ENCODE assay signal across 27 mouse cellular contexts in the genomic region with DNA sequence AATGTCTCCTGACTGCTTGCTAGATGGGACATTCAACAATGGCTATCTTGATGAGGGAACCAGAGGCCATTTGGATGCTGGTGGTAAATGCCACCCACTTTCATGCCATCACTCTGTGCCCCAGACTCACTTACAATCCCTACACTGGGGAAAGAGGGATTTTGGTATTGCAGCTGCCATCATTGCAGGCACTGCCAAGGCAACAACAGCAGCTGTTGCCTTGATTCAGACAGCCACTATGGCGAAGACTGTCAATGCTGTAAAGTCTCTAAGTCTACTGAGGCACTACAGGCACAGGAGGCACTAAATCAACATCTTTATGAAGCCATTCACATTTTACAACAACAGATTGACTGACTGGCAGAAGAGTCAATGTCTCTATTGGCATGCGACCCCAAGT.
"Had no signal": no experiment of that assay in that cellular context is flagged by ENCODE, and none has a peak within 500 bp of the region (broad histone marks: within the 10 kb centered on the region; RNA-seq: fewer than 3 reads in every experiment).

No protein-coding gene starts in this region.

- H3K36me3 ChIP-seq: midbrain, embryonic 15.5 days had no signal

- H3K4me2 ChIP-seq: limb, embryonic 12.5 days; limb, embryonic 13.5 days; limb, embryonic 15.5 days; liver, embryonic 11.5 days; liver, embryonic 12.5 days; liver, embryonic 13.5 days; liver, embryonic 15.5 days; lung, embryonic 14.5 days; lung, embryonic 15.5 days; midbrain, embryonic 11.5 days; midbrain, embryonic 12.5 days; midbrain, embryonic 13.5 days; midbrain, embryonic 15.5 days; neural tube, embryonic 12.5 days had no signal

- H3K4me3 ChIP-seq: limb, embryonic 10.5 days; limb, embryonic 12.5 days; limb, embryonic 13.5 days; limb, embryonic 15.5 days; liver, embryonic 12.5 days; liver, embryonic 13.5 days; liver, embryonic 15.5 days; lung, embryonic 15.5 days; megakaryocyte, embryonic 14.5 days; midbrain, embryonic 10.5 days; midbrain, embryonic 12.5 days; midbrain, embryonic 13.5 days; midbrain, embryonic 15.5 days; neural tube, embryonic 12.5 days had no signal

- H3K27me3 ChIP-seq: limb, embryonic 12.5 days; limb, embryonic 13.5 days; limb, embryonic 15.5 days; liver, embryonic 12.5 days; liver, embryonic 13.5 days; liver, embryonic 15.5 days; lung, embryonic 15.5 days; megakaryocyte, embryonic 14.5 days; midbrain, embryonic 12.5 days; midbrain, embryonic 13.5 days; midbrain, embryonic 15.5 days; neural tube, embryonic 12.5 days had no signal

- DNase-seq: left cerebral cortex, postnatal 4 days; liver; liver, embryonic 13.5 days; liver, postnatal 0 days; lung, adult 18-20 months; lung, adult 2 months; lung, embryonic 14.5 days; lung, postnatal 10 days; lung, postnatal 14 days; lung, postnatal 36 days; lung, postnatal 4 days; midbrain, embryonic 14.5 days had no signal
